Mouse (Mus musculus): ENCODE results near the gene Nr5a1.

The Nr5a1 gene

DNA sequence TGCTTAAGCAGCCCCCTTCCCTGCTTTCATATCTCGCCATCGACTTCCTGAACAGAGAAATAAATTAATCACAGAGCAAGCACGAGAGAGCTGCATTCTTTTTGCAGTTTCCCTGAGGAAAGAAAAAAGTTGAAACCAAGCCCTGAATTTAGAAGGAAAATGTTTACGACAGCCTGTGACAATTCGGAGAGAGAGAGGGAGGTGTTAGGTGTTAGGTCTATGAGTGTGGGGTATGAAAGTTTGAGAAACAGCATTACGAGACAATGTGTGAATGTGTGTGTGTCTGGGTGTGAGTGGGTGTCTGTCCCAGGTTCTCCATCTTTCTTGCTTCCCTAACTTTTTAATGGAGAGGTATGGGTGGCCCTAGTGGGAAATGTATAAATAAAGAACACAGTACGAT lies 62.2 kb downstream of the Nr5a1 start:
- DNase-seq (ENCODE audit: low read depth, low spot score): no peak

DNA sequence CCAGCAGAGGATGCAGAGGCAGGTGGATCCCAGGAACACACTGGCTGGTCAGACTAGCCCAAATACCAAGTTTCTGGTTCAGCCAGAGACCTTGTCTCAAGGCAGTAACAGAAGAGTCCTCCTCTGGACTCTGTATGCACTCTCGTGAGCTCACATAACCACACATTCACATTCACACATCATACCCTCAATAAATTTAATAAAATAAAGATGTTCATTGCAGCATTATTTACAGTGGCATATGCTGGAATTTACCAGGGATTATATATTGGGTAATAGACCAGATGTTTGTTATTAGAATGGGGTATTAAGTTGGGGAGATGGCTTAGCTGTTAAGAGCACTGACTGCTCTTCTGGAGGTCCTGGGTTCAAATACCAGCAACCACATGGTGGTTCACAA lies 64.0 kb downstream of the Nr5a1 start:
- DNase-seq (ENCODE audit: low read depth, low spot score): no peak

DNA sequence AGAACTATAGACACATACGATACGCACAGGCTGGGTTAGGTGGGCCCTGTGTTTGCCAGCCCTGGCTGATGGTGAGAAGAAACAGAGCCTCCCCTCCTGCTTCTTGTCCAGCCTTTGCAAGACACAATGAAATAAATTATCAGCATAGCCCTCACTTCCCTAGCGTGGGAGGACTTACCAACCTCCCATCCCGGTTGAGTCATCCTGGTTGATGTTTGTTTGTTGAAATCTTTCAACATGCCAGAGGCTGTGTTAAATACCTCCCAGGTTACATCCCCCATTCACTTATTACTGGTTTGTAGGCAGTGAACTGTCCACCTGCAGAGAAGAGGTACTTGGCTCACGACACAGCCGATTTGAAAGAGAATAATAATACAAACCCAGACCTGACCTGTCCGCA lies 66.7 kb downstream of the Nr5a1 start:
- DNase-seq (ENCODE audit: low read depth, low spot score): no peak

DNA sequence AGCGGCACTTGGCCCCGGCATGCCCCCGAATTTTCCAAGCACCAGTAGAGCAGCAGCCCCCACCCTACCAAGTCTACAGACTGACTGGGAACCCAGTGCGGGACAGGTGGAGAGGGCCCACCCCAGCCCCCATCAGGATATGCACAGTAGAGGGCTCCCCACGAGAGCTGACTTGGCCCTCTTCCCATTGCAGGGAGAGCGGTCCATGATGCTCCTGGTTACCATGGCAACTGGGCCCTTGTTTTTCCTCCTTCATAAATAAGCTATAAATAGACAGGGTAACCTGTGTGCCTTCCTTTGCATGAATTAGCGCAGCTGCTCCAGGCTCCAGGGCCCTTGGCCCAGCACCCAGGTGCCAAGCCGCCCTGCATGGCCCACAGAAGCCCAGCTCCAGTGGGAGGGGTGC lies 67.1 kb downstream of the Nr5a1 start:
- no peak for DNase-seq (ENCODE audit: low read depth, low spot score)

DNA sequence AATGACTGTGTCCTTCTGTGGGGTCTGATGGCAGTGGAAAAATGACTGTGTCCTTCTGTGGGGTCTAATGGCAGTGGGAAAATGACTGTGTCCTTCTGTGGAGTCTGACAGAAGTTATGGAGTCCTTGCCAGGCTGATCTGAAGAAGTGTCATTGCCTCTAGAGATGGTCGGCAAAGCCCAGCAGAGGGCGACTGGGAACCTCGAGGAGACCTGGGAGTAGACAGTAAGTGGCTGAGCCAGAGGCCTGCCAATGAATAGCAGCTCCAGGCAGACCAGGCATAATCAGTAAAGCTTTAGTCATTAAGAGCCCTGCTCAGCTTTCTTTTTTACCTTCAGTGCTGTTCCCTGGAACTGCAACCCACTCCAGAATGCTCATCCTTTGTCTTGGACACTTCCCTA lies 68.4 kb downstream of the Nr5a1 start:
- DNase-seq (ENCODE audit: low read depth, low spot score): peak; percentile 73

DNA sequence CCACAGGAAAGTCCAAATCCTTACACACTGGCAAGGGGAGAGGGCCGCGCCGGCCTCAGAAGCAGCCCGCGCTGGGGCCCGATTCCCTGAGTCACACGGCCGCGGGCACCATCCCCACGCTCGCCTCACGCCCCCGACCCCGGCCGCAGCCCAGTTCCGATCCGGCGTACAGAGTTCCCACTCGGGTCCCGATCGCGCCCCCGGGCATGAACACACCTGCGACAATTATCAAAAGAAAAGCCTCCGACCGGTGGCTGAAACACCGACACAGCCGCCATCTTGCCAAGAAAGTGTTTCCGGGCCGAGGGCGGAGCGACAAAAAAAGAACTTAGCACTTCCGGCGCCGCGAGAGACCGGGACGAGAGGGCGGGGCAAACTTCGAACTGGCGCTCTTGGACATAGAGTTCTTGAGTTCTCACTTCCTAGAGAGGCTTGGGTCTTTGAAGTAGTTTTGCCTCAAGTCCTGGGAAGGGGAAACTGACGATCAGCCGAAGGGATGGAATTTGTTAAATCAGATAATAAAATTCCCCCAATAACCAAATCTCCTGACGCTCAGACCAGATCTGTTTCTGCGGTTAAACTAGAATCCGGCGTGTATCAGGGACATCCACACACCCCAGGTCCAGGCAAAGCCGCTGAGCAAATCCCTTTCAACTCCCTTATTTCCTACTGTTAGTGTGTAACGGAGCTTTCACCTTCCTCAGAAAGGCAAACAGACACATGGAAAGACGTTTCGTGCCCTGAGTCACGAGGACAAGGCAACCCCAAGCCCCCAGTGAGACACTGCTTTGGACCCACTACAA lies 70.5 kb downstream of the Nr5a1 start, which contains the start of gene Psmb7:
Gene Psmb7 (minus strand): TSS at position 463 of the 803 bp plus-strand sequence.
- peak; percentile 92 for DNase-seq (ENCODE audit: low read depth, low spot score)
